Mouse (Mus musculus) kidney, adult 2 months (tissue): ENCODE measurements at regions not wholly inside any gene's neighbourhood (a gene's known extent, or its start where the extent isn't known, plus 50 kb on each side); places are given as distances from the start of the nearest gene placed in this dataset.

Experiments
- DNase-seq: peaks from one replicate; pipeline ENCODE4 v3.0.0; 2021
- H3K27ac ChIP-seq: fragments of 200-500 bp; 2 replicates; pipeline ENCODE4 v1.5.1; 2012; ENCODE audit warnings: low read depth, low read length, control low read depth, inconsistent platforms; ENCODE audit not compliant: insufficient read depth
- H3K27me3 ChIP-seq: fragments of 200-500 bp; replicated peaks from 2 replicates; pipeline ENCODE4 v1.6.1; 2012; ENCODE audit warnings: mild to moderate bottlenecking, moderate library complexity, low read length, inconsistent platforms; ENCODE audit not compliant: control insufficient read depth, insufficient read depth
- H3K36me3 ChIP-seq: fragments of 200-500 bp; 2 replicates; pipeline ENCODE4 v1.6.1; 2012; ENCODE audit warnings: mild to moderate bottlenecking, moderate library complexity, low read length, inconsistent platforms; ENCODE audit not compliant: control insufficient read depth, insufficient read depth
- H3K4me1 ChIP-seq: fragments of 200-500 bp; 2 replicates; pipeline ENCODE4 v1.6.1; 2011; ENCODE audit warnings: low read length; ENCODE audit not compliant: control insufficient read depth, insufficient read depth
- H3K4me3 ChIP-seq: fragments of 200-500 bp; 2 replicates; pipeline ENCODE4 v1.5.1; 2011; ENCODE audit warnings: mild to moderate bottlenecking, low read depth, low read length, control low read depth; ENCODE audit not compliant: insufficient read depth
- CTCF ChIP-seq: fragments of 200-500 bp; conservative IDR thresholded peaks from 2 replicates; pipeline ENCODE4 v1.5.1; 2011; ENCODE audit warnings: low read depth, mild to moderate bottlenecking, control low read depth, low read length, moderate library complexity, mixed read lengths; ENCODE audit not compliant: insufficient read depth, insufficient read length
- POLR2A ChIP-seq: fragments of 200-500 bp; IDR thresholded peaks from one replicate; pipeline ENCODE4 v1.6.1; 2011; ENCODE audit warnings: low read depth, low read length, control low read depth
- WGBS: fragments of 180-500 bp; shearing (Covaris S2); methylation state at CpG from one replicate; pipeline ENCODE4 v1.1.7; 2018; 5-methylcytosine and 5-hydroxymethylcytosine counted together

DNA sequence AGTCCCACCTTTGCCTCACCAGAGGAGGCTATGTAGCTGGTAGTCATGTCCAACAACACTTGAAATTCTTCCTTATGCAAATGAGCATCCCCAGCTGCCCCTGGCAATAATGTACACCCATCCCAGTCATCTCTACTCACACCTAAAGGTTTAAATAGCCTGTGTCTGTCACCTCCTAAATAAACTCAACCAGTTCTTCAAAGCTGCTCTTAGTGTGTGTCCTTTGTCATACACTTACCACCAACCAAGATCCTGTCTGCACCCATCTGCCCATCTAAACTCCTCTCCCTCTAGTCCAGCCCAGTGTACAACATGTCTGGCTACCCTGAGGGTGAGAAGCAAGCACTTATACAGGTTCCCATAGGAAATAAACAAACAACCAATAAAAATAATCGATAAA is 103.4 kb upstream of the Ndst3 start:
- Histone ChIP-seq H3K36me3 (no peaks in the 10 kb centered on the region), H3K4me1 (no peaks in the 10 kb centered on the region), H3K27me3 (no peaks in the 10 kb centered on the region), H3K4me3 (no peak overlapping the region), H3K27ac (no peak overlapping the region)
- 88% methylated on average over 1 of the region's 1 CpGs for WGBS
- no peak for DNase-seq
- no peak for TF ChIP-seq CTCF
- TF ChIP-seq POLR2A, result no peak

DNA sequence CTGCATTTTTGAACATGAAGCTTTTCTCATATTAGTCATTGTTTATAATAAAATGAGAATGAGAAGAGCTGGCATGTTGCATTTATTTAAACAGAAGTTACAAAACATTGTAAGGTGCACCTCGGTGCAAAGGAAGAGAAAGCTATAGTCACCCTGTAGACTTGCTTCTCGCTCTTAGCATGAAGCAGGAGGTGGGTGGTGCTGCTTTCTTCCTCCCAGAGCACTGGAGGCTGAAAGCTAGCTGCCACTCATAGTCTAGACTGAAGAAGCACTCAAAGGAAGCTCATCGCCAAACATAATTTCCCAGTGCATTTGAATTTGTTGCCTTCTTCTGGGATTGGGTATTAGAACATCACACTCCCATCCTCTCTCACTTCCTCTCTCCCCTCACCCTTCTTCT is 114.7 kb upstream of the Ndst3 start:
- TF ChIP-seq POLR2A (no peak), CTCF (no peak)
- Histone ChIP-seq H3K4me1 (no peaks in the 10 kb centered on the region), H3K4me3 (no peak overlapping the region), H3K27me3 (no peaks in the 10 kb centered on the region; the same call in 1 of the 2 replicates), H3K36me3 (no peaks in the 10 kb centered on the region), H3K27ac (no peak overlapping the region)
- no peak for DNase-seq
- WGBS, result 91% methylated on average over 3 of the region's 3 CpGs

DNA sequence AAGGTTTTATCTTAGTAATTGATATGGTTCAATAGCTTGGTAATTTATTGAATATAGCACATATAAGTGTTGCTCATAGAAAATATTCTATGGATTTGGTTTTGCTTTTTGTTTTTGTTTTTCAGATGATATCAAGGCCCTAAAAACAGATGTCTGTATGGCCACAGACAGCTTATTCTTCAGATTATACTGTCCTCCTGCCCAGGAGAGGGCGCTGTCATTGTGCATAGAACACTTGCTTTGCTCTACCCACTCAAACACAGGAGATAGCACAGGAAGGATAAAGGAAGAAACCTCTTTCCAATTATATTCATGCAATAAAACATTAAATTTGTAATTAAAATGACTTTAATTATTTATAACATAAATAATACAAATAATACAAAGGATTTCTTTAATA is 115.4 kb upstream of the Ndst3 start:
- TF ChIP-seq POLR2A (no peak), CTCF (no peak)
- Histone ChIP-seq H3K4me1 (no peaks in the 10 kb centered on the region), H3K27me3 (no peaks in the 10 kb centered on the region; the same call in 1 of the 2 replicates), H3K36me3 (no peaks in the 10 kb centered on the region), H3K4me3 (no peak overlapping the region), H3K27ac (no peak overlapping the region)
- DNase-seq, result no peak
- WGBS, result 80% methylated on average over 1 of the region's 1 CpGs

DNA sequence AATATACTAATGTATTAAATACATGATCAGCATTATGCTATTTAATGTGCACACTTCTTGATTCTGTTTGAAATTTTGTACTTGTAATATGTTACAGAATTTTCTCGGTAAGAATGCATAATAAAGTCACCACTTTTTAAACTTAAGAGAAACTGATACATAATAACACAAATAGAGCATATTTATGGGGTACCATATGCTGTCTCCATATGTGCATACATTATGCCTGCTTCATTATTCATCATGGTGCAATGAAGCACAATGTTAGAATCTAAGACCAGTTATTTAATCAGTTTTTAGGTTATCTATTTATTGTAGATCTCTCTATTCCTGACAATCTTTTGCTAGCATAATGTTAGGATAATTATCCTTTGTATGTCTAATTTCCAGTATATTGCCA is 115.9 kb upstream of the Ndst3 start:
- Histone ChIP-seq H3K4me1 (no peaks in the 10 kb centered on the region), H3K36me3 (no peaks in the 10 kb centered on the region), H3K27me3 (no peaks in the 10 kb centered on the region; the same call in 1 of the 2 replicates), H3K4me3 (no peak overlapping the region), H3K27ac (no peak overlapping the region)
- WGBS, result 87% methylated on average over 1 of the region's 1 CpGs
- TF ChIP-seq CTCF, result no peak
- TF ChIP-seq POLR2A, result no peak
- no peak for DNase-seq

DNA sequence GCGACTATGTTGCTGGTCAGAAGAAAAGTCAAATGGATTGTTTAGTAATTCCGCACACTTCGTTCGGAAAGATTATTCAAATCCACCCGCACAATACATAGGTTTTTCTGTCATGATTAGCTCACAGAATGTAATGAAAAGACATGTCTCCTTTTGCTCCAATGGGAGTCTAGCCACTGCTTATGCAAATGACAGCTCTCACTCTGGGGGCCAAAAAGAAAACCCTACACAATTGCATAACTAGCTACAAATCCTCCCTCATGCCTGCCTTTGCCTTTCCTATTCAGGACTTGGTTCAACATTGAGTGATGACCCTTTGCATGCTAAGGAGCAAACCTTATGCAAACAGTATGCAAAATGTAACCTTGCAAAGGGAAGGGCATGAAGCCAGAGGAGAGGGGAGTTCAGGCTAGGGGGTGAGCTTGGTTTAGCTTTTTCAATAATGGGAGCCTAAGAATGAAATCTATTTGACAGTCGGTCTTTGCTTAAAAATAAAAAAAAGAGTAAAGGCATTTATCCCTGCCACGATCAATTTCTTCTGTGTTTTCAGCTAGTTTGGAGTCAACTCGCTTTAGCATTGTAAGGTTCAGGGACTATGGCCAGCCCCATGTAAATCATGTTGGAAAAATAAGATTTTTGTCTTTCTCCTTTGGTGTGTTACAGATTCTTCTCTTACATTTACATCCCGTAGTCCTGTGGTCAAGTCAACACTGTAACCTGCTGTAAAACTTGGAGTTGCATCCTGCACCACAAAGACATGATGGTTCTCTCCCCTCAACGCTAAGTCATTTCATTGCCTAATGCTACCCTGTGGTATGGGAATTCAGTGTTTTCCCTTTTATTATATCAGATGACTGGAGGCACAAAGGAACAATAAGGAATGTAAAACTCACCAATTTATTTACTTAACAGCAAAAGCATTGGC is 119.6 kb upstream of the Ndst3 start:
- no peaks in the 10 kb centered on the region; the same call in 1 of the 2 replicates for H3K27me3 ChIP-seq
- WGBS, result 86% methylated on average over 10 of the region's 10 CpGs
- H3K4me1 ChIP-seq, result no peaks in the 10 kb centered on the region
- DNase-seq, result no peak
- no peaks in the 10 kb centered on the region for H3K36me3 ChIP-seq
- H3K27ac ChIP-seq, result no peak overlapping the region
- TF ChIP-seq POLR2A (no peak), CTCF (no peak)
- H3K4me3 ChIP-seq, result no peak overlapping the region

DNA sequence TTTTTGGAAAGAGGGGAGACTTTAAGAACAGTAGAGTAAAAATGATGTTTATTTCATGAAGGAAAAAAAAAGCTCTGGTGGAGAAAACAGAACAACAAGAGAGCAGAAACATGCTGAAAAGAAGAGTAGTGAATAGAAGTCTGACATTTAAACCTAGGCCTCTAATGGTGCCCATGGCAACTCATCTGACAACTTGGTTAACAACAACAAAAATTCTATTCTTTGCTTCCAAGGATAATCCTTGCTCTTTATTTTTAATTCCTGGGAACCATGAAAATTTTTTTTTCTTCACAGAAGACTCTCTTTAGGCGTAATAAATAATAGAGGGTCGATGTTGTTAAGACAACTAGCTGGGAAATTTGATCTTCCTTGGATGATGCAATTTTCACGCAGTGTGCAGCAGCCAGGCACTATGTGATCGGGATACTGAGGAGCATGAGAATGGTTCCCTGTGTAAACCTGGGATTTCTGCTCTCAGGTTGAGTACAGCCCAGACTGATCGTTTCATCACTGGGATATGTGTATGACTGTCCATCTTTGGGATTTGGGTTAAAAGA is 120.4 kb upstream of the Ndst3 start:
- Histone ChIP-seq H3K4me3 (no peak overlapping the region), H3K27ac (no peak overlapping the region), H3K4me1 (no peaks in the 10 kb centered on the region), H3K36me3 (no peaks in the 10 kb centered on the region), H3K27me3 (no peaks in the 10 kb centered on the region; the same call in 1 of the 2 replicates)
- WGBS, result 45% methylated on average over 5 of the region's 5 CpGs
- no peak for DNase-seq
- TF ChIP-seq CTCF (no peak), POLR2A (no peak)

DNA sequence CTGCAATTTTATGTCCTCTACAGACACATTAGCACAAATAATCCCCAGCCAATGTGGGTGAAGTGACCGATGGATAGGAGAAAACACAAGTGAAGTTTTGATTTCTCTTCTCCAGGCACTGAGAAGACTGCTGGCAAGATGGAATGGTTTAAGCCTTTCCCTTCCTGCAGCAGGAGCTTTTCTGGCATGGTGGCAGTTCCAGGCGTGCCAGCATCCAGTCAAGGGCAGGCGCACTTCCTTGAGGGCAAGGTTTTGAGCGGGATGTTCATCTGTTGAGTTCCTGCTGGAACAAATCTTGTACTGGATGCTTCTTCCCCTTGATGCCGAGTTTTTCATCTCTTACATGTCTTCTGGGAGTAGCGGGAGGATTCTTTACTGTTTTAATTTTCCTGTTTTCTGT is 138.1 kb upstream of the Ndst3 start:
- no peak overlapping the region for H3K27ac ChIP-seq
- no peak overlapping the region for H3K4me3 ChIP-seq
- no peak for DNase-seq
- no peaks in the 10 kb centered on the region for H3K36me3 ChIP-seq
- WGBS, result 78% methylated on average over 6 of the region's 6 CpGs
- no peaks in the 10 kb centered on the region for H3K4me1 ChIP-seq
- no peak for TF ChIP-seq CTCF
- no peak for TF ChIP-seq POLR2A
- H3K27me3 ChIP-seq, result no peaks in the 10 kb centered on the region
